Mouse (Mus musculus): Measurements from ENCODE around the gene Car14.

DNA sequence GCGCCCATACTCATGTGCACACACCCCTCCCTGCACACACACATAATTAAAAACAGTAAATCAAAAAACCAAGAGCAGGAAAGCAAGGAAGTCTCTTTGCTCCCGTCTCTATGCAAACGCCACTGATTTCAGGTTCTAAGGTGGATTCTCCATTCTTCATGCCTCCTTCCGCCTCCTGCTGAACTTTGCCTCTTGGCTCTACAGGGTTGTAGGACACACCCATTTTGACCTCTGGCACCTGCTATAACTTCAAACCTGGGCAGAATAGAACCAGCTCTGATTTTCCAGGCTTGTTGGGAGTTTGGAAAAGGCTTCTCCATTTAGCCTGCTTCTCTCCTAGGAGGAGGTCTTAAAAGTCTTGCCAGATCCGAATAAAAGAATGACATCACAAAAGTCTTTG is 20.1 kb downstream of the Car14 start:
- TF ChIP-seq CTCF (IDR thresholded peaks at IDR 0.05; ENCODE audit: extremely low read depth, insufficient read depth, low read length) (no peak), POLR2A (IDR thresholded peaks at IDR 0.05; ENCODE audit: extremely low read depth, insufficient read depth, low read length) (no peak)
